ENCODE assay signal across 29 mouse cellular contexts in genomic region chr5:147054328-147054727, GRCm38 (mm10). TPM values are rescaled to one million over a fixed set of nuclear protein-coding genes. Genes with fewer than 3 reads are reported as not detected.
DNase-seq lines count a peak whose midpoint lies in the region; TF ChIP-seq lines count a peak whose summit lies in the region.
"Had no signal": no experiment of that assay in that cellular context is flagged by ENCODE, and none has a peak within 500 bp of the region (broad histone marks: within the 10 kb centered on the region; RNA-seq: fewer than 3 reads in every experiment).

No protein-coding gene starts in this region.

- DNase-seq in cerebellum, adult 2 months: no peak
- no peak for DNase-seq in cerebellum, postnatal 4 days (ENCODE audit: low spot score in 2 of 2)
- no peak for DNase-seq in layer of hippocampus, adult 2 months (ENCODE audit: low spot score in 2 of 2)
- DNase-seq in layer of hippocampus, adult 9-11 months: no peak
- peak; percentile 40 for DNase-seq in right cerebral cortex, postnatal 14 days
- no peak for DNase-seq in right cerebral cortex, postnatal 25 days
- DNase-seq in thymus, postnatal 4 days: no peak
- DNase-seq: adrenal gland, postnatal 10 days; cerebellum, adult 11-12 months; cerebellum, postnatal 10 days; gastrocnemius, postnatal 14 days; heart, postnatal 10 days; kidney, postnatal 25 days; layer of hippocampus, postnatal 36 days; liver; lung, postnatal 4 days; right cerebral cortex, adult 18-20 months had no signal

- TF ChIP-seq POLR2A in cerebellum, adult 2 months (IDR thresholded peaks at IDR 0.05; ENCODE audit: borderline replicate concordance, insufficient read depth, low read length): no peak

- H3K4me3 ChIP-seq in cerebellum, adult 2 months (replicated peaks; ENCODE audit: insufficient read depth, low read depth, low read length): no peak overlapping the region
- H3K4me3 ChIP-seq in layer of hippocampus, adult 2 months: no peak overlapping the region
- H3K4me3 ChIP-seq: embryonic facial prominence, embryonic 10.5 days; embryonic facial prominence, embryonic 15.5 days; forebrain, embryonic 12.5 days; heart, embryonic 13.5 days; lung, embryonic 15.5 days; megakaryocyte, embryonic 14.5 days; midbrain, embryonic 15.5 days; myocyte; neural tube, embryonic 12.5 days; stomach, embryonic 15.5 days had no signal

- H3K27ac ChIP-seq in cerebellum, adult 2 months (ENCODE audit: insufficient read depth, low read length): 0 out of 2 replicates have a peak overlapping the region, but pooled peaks have one; percentile 56
- H3K27ac ChIP-seq in layer of hippocampus, adult 2 months: peak overlapping the region; percentile 75
- H3K27ac ChIP-seq: embryonic facial prominence, embryonic 10.5 days; embryonic facial prominence, embryonic 15.5 days; forebrain, embryonic 12.5 days; heart, embryonic 13.5 days; hindbrain, embryonic 14.5 days; lung, embryonic 15.5 days; midbrain, embryonic 15.5 days; neural tube, embryonic 12.5 days; stomach, embryonic 15.5 days had no signal

- no peaks in the 10 kb centered on the region for H3K27me3 ChIP-seq in cerebellum, adult 2 months (ENCODE audit: control insufficient read depth, insufficient read depth, low read length)
- H3K27me3 ChIP-seq: embryonic facial prominence, embryonic 15.5 days; forebrain, embryonic 12.5 days; heart, embryonic 13.5 days; lung, embryonic 15.5 days; megakaryocyte, embryonic 14.5 days; midbrain, embryonic 15.5 days; neural tube, embryonic 12.5 days; Patski; stomach, embryonic 15.5 days had no signal

- peaks cover 40% of the 10 kb centered on the region for H3K4me1 ChIP-seq in cerebellum, adult 2 months (ENCODE audit: control insufficient read depth, insufficient read depth, low read length)

- TF ChIP-seq CTCF in cerebellum, adult 2 months (IDR thresholded peaks at IDR 0.05; ENCODE audit: borderline replicate concordance, insufficient read depth, low read depth, low read length): no peak
- TF ChIP-seq CTCF in layer of hippocampus, adult 2 months (conservative IDR thresholded peaks at IDR 0.05): no peak

- WGBS in cerebellum, adult 2 months: 85% methylated on average over 6 of the region's 6 CpGs

RNA-seq across cellular contexts. Expression of gene Lnx2, which starts 22.1 kb away (rescaled TPM):
- polyA plus RNA-seq in cerebellum, adult 2 months (2012; rRNA removed): 15.9 and 16.8 TPM in 2 replicates
- total RNA-seq in layer of hippocampus, adult 2 months (2021): 1 to 10 TPM; 5.5 to 6.6 TPM

RNA-seq across cellular contexts. Expression of gene Polr1d, which starts 22.5 kb away (rescaled TPM):
- polyA plus RNA-seq in cerebellum, adult 2 months (2012; rRNA removed): 85.0 and 89.2 TPM in 2 replicates
- total RNA-seq in layer of hippocampus, adult 2 months (2021): 10 to 100 TPM; 63.1 to 69.7 TPM
